Mouse (Mus musculus): Measurements from ENCODE around the gene Zfp804a.

The Zfp804a gene

GRCm38 (mm10) chr2:82053185-82053891 is at the start of gene Zfp804a:
Zfp804a (plus strand) TSS chr2:82053222.
- TF ChIP-seq GATA4 (IDR thresholded peaks at IDR 0.05; ENCODE audit: insufficient replicate concordance, low read length) = no peak

- TF ChIP-seq GATA4 (IDR thresholded peaks at IDR 0.05; ENCODE audit: insufficient replicate concordance, low read length) = no peak
These were observed 1.4 kb upstream of the Zfp804a start for GRCm38 (mm10) chr2:82051635-82052034.

- no peak for TF ChIP-seq GATA4 (IDR thresholded peaks at IDR 0.05; ENCODE audit: insufficient replicate concordance, low read length)
These were observed 461 bp upstream of the Zfp804a start for GRCm38 (mm10) chr2:82052338-82053184.

GRCm38 (mm10) chr2:82054446-82054845 is 1.4 kb downstream of the Zfp804a start:
- no peak for TF ChIP-seq GATA4 (IDR thresholded peaks at IDR 0.05; ENCODE audit: insufficient replicate concordance, low read length)

- no peak for TF ChIP-seq GATA4 (IDR thresholded peaks at IDR 0.05; ENCODE audit: insufficient replicate concordance, low read length)
These were observed 11.6 kb downstream of the Zfp804a start for GRCm38 (mm10) chr2:82064671-82065070.

GRCm38 (mm10) chr2:82067912-82068311 is 14.9 kb downstream of the Zfp804a start:
- no peak for TF ChIP-seq GATA4 (IDR thresholded peaks at IDR 0.05; ENCODE audit: insufficient replicate concordance, low read length)

- TF ChIP-seq GATA4 (IDR thresholded peaks at IDR 0.05; ENCODE audit: insufficient replicate concordance, low read length) = no peak
These were observed 16.1 kb downstream of the Zfp804a start for GRCm38 (mm10) chr2:82069172-82069571.

- TF ChIP-seq GATA4 (IDR thresholded peaks at IDR 0.05; ENCODE audit: insufficient replicate concordance, low read length) = no peak
These were observed 23.9 kb downstream of the Zfp804a start for GRCm38 (mm10) chr2:82076883-82077282.

GRCm38 (mm10) chr2:82078287-82078994 is 25.4 kb downstream of the Zfp804a start:
- TF ChIP-seq GATA4 (IDR thresholded peaks at IDR 0.05; ENCODE audit: insufficient replicate concordance, low read length) = no peak

GRCm38 (mm10) chr2:82080678-82081077 is 27.7 kb downstream of the Zfp804a start:
- no peak for TF ChIP-seq GATA4 (IDR thresholded peaks at IDR 0.05; ENCODE audit: insufficient replicate concordance, low read length)

GRCm38 (mm10) chr2:82113148-82113547 is 60.1 kb downstream of the Zfp804a start:
- TF ChIP-seq GATA4 (IDR thresholded peaks at IDR 0.05; ENCODE audit: insufficient replicate concordance, low read length) = no peak

- TF ChIP-seq GATA4 (IDR thresholded peaks at IDR 0.05; ENCODE audit: insufficient replicate concordance, low read length) = no peak
These were observed 60.6 kb downstream of the Zfp804a start for GRCm38 (mm10) chr2:82113650-82114049.

- no peak for TF ChIP-seq GATA4 (IDR thresholded peaks at IDR 0.05; ENCODE audit: insufficient replicate concordance, low read length)
These were observed 66.6 kb downstream of the Zfp804a start for GRCm38 (mm10) chr2:82119577-82119976.

- TF ChIP-seq GATA4 (IDR thresholded peaks at IDR 0.05; ENCODE audit: insufficient replicate concordance, low read length) = no peak
These were observed 125.7 kb downstream of the Zfp804a start for GRCm38 (mm10) chr2:82178693-82179092.

GRCm38 (mm10) chr2:82181010-82181409 is 128.0 kb downstream of the Zfp804a start:
- no peak for TF ChIP-seq GATA4 (IDR thresholded peaks at IDR 0.05; ENCODE audit: insufficient replicate concordance, low read length)

GRCm38 (mm10) chr2:82199901-82200300 is 146.9 kb downstream of the Zfp804a start:
- TF ChIP-seq GATA4 (IDR thresholded peaks at IDR 0.05; ENCODE audit: insufficient replicate concordance, low read length) = no peak

Data from liver, adult (tissue).